In the genomic region with DNA sequence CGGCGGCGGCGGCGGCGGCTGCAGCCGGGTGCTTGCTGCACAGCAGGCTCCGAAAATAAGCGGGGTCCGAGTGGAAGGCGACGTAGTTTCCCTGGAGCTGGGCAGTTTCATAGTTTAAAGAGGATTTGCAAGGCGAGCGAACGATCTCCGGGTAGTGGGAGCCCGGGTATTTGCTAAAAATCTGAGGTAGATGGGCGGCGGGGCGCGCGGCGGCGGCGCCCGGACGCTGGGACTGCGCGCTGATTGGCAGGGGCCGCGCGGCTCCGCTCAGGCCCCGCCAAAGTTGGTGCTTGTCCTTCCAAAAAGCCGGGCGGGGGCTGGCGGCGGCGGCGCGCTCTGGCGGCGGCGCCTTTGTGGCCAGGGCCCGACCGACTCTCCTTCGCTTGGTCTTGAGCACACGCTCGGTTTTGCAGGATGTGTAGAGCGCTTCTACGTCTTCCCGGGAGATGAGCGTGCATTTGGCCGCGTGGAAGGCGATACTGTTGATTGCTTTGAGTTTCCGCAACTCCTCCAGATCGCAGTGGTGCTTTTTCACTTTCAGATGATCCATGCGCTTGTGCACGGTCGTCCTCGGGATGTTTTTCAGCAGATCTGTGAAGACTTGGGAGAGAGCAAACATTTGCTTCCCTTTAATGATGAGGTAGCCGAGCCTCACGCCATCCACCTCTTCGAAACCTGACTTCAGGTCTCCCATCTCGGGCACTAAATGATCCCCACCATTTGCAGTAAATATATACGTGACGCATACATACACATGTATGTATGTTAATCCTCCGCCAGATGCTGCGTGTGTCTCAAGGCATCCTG, we compare ENCODE assay signal across 7 mouse cellular contexts. TPM values are rescaled to one million over a fixed set of nuclear protein-coding genes. Genes with fewer than 3 reads are reported as not detected.
DNase-seq lines count a peak whose midpoint lies in the region; ATAC-seq lines count a peak whose summit lies in the region.

No protein-coding gene starts in this region.

- H3K27ac ChIP-seq in intestine, embryonic 14.5 days (ENCODE audit: low read depth), result peak overlapping the region; percentile 95
- peak overlapping the region; percentile 100 for H3K27ac ChIP-seq in limb, embryonic 10.5 days

- H3K27me3 ChIP-seq in intestine, embryonic 14.5 days (replicated peaks; ENCODE audit: control insufficient read depth, insufficient read depth, low read length), result no peaks in the 10 kb centered on the region
- H3K27me3 ChIP-seq in limb, embryonic 10.5 days (ENCODE audit: low read depth, poor library complexity, severe bottlenecking), result no peaks in the 10 kb centered on the region

- no peaks in the 10 kb centered on the region for H3K9me3 ChIP-seq in intestine, embryonic 14.5 days (ENCODE audit: control insufficient read depth, low read length)
- no peaks in the 10 kb centered on the region for H3K9me3 ChIP-seq in limb, embryonic 10.5 days (replicated peaks)

- H3K4me3 ChIP-seq in intestine, embryonic 14.5 days (ENCODE audit: low read depth, low read length), result peak overlapping the region; percentile 74
- peak overlapping the region; percentile 90 for H3K4me3 ChIP-seq in limb, embryonic 10.5 days

- ATAC-seq in activated CD4-positive, CD25-positive, alpha-beta regulatory T cell, adult 4 months, result peak; percentile 66
- no peak; the same call in none of the 2 replicates for ATAC-seq in intestine, embryonic 14.5 days (replicated peaks; ENCODE audit: low FRiP score, low TSS enrichment, low read depth)

- peak overlapping the region; percentile 87 for H3K9ac ChIP-seq in intestine, embryonic 14.5 days (ENCODE audit: low read length)

- WGBS in intestine, embryonic 14.5 days, result under 1% methylated on average over 70 of the region's 70 CpGs
- under 1% methylated on average over 70 of the region's 70 CpGs for WGBS in limb, embryonic 10.5 days

- H3K4me2 ChIP-seq in intestine, embryonic 14.5 days (ENCODE audit: low read length), result peak overlapping the region; percentile 85

- peak; percentile 41 to 72 for DNase-seq in cerebellum, postnatal 4 days (ENCODE audit: low spot score in 2 of 2)
- DNase-seq in gastrocnemius, postnatal 10 days, result peak; percentile 75
- peak; percentile 90 for DNase-seq in intestine, embryonic 14.5 days (ENCODE audit: low spot score)
- DNase-seq in limb, embryonic 10.5 days (ENCODE audit: low spot score), result peak; percentile 82
- DNase-seq in mesoderm, embryonic 11.5 days (ENCODE audit: low read depth, low spot score), result peak; percentile 70
- peak; percentile 36 to 45 for DNase-seq in spleen, postnatal 14 days (ENCODE audit: low spot score in 2 of 2)

- no peaks in the 10 kb centered on the region for H3K36me3 ChIP-seq in intestine, embryonic 14.5 days (ENCODE audit: control insufficient read depth, insufficient read depth, low read length)
- no peaks in the 10 kb centered on the region for H3K36me3 ChIP-seq in limb, embryonic 10.5 days

- H3K4me1 ChIP-seq in intestine, embryonic 14.5 days (replicated peaks; ENCODE audit: control insufficient read depth, insufficient read depth, low read length), result peaks cover 44% of the 10 kb centered on the region
- H3K4me1 ChIP-seq in limb, embryonic 10.5 days, result peaks cover 47% of the 10 kb centered on the region

RNA-seq across cellular contexts. Expression of a gene that starts 1.0 kb away (rescaled TPM):
- under 1 TPM; 0.25 to 0.48 TPM for polyA plus RNA-seq in activated CD4-positive, CD25-positive, alpha-beta regulatory T cell, adult 4 months (2017; shearing (Covaris generic))
- 1 to 10 TPM; 2.0 to 2.1 TPM for total RNA-seq in gastrocnemius, postnatal 10 days (2021)
- 3.3 and 3.8 TPM in 2 replicates for polyA plus RNA-seq in intestine, embryonic 14.5 days (2014; fragmentation: Nextera tagmentation; extraction: Ambion mirVana)
- polyA plus RNA-seq in limb, embryonic 10.5 days (2016; fragmentation: Nextera tagmentation; extraction: Ambion mirVana), result 7.0 and 11.5 TPM in 2 replicates

RNA-seq across cellular contexts. Expression of a gene that starts 7.2 kb away (rescaled TPM):
- polyA plus RNA-seq in activated CD4-positive, CD25-positive, alpha-beta regulatory T cell, adult 4 months (2017; shearing (Covaris generic)), result 10 to 100 TPM; 34.0 to 36.9 TPM
- 10 to 100 TPM; 21.7 to 33.1 TPM for total RNA-seq in gastrocnemius, postnatal 10 days (2021)
- polyA plus RNA-seq in intestine, embryonic 14.5 days (2014; fragmentation: Nextera tagmentation; extraction: Ambion mirVana), result 36.4 and 40.2 TPM in 2 replicates
- polyA plus RNA-seq in limb, embryonic 10.5 days (2016; fragmentation: Nextera tagmentation; extraction: Ambion mirVana), result 56.9 and 65.3 TPM in 2 replicates

RNA-seq across cellular contexts. Expression of a gene that starts 10.3 kb away (rescaled TPM):
- 1 to 10 TPM; 2.3 to 2.9 TPM for polyA plus RNA-seq in activated CD4-positive, CD25-positive, alpha-beta regulatory T cell, adult 4 months (2017; shearing (Covaris generic))
- total RNA-seq in gastrocnemius, postnatal 10 days (2021), result 1 to 10 TPM; 2.2 to 2.7 TPM
- polyA plus RNA-seq in intestine, embryonic 14.5 days (2014; fragmentation: Nextera tagmentation; extraction: Ambion mirVana), result 11.5 and 13.3 TPM in 2 replicates
- polyA plus RNA-seq in limb, embryonic 10.5 days (2016; fragmentation: Nextera tagmentation; extraction: Ambion mirVana), result 11.5 and 11.6 TPM in 2 replicates

RNA-seq across cellular contexts. Expression of a gene that starts 51.1 kb away (rescaled TPM):
- not detected for polyA plus RNA-seq in activated CD4-positive, CD25-positive, alpha-beta regulatory T cell, adult 4 months (2017; shearing (Covaris generic))
- total RNA-seq in gastrocnemius, postnatal 10 days (2021), result not detected
- polyA plus RNA-seq in intestine, embryonic 14.5 days (2014; fragmentation: Nextera tagmentation; extraction: Ambion mirVana), result not detected in 2 replicates
- polyA plus RNA-seq in limb, embryonic 10.5 days (2016; fragmentation: Nextera tagmentation; extraction: Ambion mirVana), result not detected in 2 replicates
